Mouse (Mus musculus) limb, embryonic 12.5 days (tissue): Measurements from ENCODE around the gene Ccdc93. TPM values are rescaled to one million over a fixed set of nuclear protein-coding genes. Genes with fewer than 3 reads are reported as not detected.

Source experiments
- ATAC-seq: fragments of 200-750 bp; cut with Nextera tagmentation; 2 replicates; pipeline ENCODE4 v1.8.0; 2017; ENCODE audit warnings: low read depth, moderate TSS enrichment; ENCODE audit not compliant: insufficient number of reproducible peaks, insufficient read depth, low FRiP score, low TSS enrichment
- H3K27ac ChIP-seq: fragments of 300-500 bp; sonication (generic); 2 replicates; pipeline ENCODE4 v1.5.1; 2016; ENCODE audit warnings: mild to moderate bottlenecking, moderate library complexity
- H3K27me3 ChIP-seq: fragments of 300-500 bp; sonication (generic); 2 replicates; pipeline ENCODE4 v1.6.1; 2016; ENCODE audit warnings: mild to moderate bottlenecking, moderate library complexity
- H3K36me3 ChIP-seq: fragments of 300-500 bp; sonication (generic); 2 replicates; pipeline ENCODE4 v1.6.1; 2016; ENCODE audit warnings: mild to moderate bottlenecking, moderate library complexity
- H3K4me1 ChIP-seq: fragments of 300-500 bp; sonication (generic); replicated peaks from 2 replicates; pipeline ENCODE4 v1.6.1; 2016
- H3K4me2 ChIP-seq: fragments of 300-500 bp; sonication (generic); 2 replicates; pipeline ENCODE4 v1.6.1; 2016; ENCODE audit warnings: mild to moderate bottlenecking, moderate library complexity
- H3K4me3 ChIP-seq: fragments of 300-500 bp; sonication (generic); replicated peaks from 2 replicates; pipeline ENCODE4 v1.5.1; 2016; ENCODE audit warnings: mild to moderate bottlenecking
- H3K9ac ChIP-seq: fragments of 300-500 bp; sonication (generic); replicated peaks from 2 replicates; pipeline ENCODE4 v1.6.1; 2016; ENCODE audit warnings: mild to moderate bottlenecking, moderate library complexity
- H3K9me3 ChIP-seq: fragments of 300-500 bp; sonication (generic); 2 replicates; pipeline ENCODE4 v1.6.1; 2016; ENCODE audit warnings: mild to moderate bottlenecking, moderate library complexity
- whole genome bisulfite sequencing: fragments of 180-500 bp; shearing (Covaris S2); methylation state at CpG from one replicate; pipeline ENCODE4 v1.1.7; 2016; 5-methylcytosine and 5-hydroxymethylcytosine counted together
- polyA plus RNA-seq: library from polyadenylated mRNA; unstranded; fragments of >200 nt; fragmentation: Nextera tagmentation; extraction: Ambion mirVana; gene quantifications from 2 replicates; pipeline ENCODE4 v1.2.1, GENCODE M21; 2016

Gene Ccdc93
- polyA plus RNA-seq, 1 experiment from 2014 or later, result 15.5 TPM

GRCm38 (mm10) chr1:121551457-121551835, 120.6 kb downstream of the Ccdc93 start:
- ATAC-seq, result no peak
- Histone ChIP-seq H3K9me3 (no peaks in the 10 kb centered on the region), H3K9ac (no peak overlapping the region), H3K4me3 (no peak overlapping the region), H3K4me2 (no peak overlapping the region), H3K4me1 (no peaks in the 10 kb centered on the region), H3K27ac (no peak overlapping the region), H3K36me3 (peaks cover 54% of the 10 kb centered on the region), H3K27me3 (no peaks in the 10 kb centered on the region)
- 95% methylated on average over 7 of the region's 7 CpGs for WGBS

Other genes with a start within 250 kb of the Ccdc93 start
- 18.8 and 22.3 TPM in 2 replicates for gene Insig2, start 98.5 kb upstream of the Ccdc93 start, polyA plus RNA-seq
- gene Htr5b, start 97.4 kb downstream of the Ccdc93 start, polyA plus RNA-seq, result 0.89 and 0.95 TPM in 2 replicates
- gene Ddx18, start 136.9 kb downstream of the Ccdc93 start, polyA plus RNA-seq, result 71.6 and 87.3 TPM in 2 replicates